Mouse (Mus musculus): ENCODE data around the gene Ddah1. TPM values are rescaled to one million over a fixed set of nuclear protein-coding genes. Genes with fewer than 3 reads are reported as not detected.
"Not testable (repeated sequence)": the region's sequence is repeated elsewhere in the genome, so short reads cannot be mapped to it uniquely, and the experiment has no call there.

Ddah1 gene
- polyA plus RNA-seq, 1 experiment from 2014 or later = 85.9 TPM

DNA sequence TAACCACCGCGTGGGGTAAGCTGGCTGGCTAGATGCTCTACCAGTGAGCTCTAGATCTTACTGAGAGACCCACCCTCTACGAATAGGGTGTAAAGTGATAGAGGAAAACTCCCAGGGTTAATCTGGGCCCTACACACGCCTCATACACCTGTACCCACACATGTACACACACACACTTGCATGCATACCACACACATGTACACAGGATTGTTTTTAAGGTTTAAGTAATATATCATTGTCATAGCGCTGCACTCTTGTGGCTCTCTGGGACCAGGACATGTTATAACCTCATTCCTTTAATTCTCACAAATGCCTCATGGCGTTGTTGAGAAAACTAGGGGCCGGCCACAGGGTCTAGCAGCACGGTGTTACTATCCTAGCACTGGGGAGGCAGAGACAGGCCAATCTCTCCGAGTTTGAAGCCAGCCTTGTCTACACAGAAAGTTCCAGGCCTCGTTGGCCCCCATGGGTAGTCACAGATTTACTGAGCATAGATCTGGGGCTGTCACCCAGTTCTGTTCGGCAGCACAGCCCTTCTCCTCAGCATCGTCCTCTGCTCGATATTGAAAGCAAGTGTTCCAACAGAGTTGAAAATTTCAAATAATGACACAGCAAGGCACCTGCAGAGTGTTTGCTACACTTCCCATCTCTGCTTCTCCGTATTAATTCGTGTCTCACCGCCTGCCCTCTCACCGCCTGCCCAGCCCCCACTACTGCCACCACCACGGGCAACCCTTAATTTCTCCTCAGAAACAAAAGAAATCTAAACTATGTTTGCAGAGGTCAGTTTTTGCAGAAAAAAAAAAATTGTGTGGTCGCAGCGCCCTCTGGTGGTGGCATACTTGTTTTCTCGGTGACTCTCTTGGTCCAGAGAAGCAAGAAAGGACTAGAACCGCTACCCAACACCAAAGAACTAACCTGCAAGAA, 146.6 kb downstream of the Ddah1 start:
- Histone ChIP-seq H3K9me3 (no peaks in the 10 kb centered on the region), H3K4me2 (peak overlapping the region; percentile 41), H3K27ac (no peak overlapping the region), H3K27me3 (no peaks in the 10 kb centered on the region), H3K9ac (no peak overlapping the region), H3K36me3 (replicated peaks) (no peaks in the 10 kb centered on the region), H3K4me1 (peaks cover 8% of the 10 kb centered on the region; the same call in 1 of the 2 replicates), H3K4me3 (replicated peaks) (no peak overlapping the region)
- ATAC-seq (ENCODE audit: low FRiP score) = peak; percentile 55; the same call in 1 of the 2 replicates
- WGBS = 48% methylated on average over 22 of the region's 22 CpGs

DNA sequence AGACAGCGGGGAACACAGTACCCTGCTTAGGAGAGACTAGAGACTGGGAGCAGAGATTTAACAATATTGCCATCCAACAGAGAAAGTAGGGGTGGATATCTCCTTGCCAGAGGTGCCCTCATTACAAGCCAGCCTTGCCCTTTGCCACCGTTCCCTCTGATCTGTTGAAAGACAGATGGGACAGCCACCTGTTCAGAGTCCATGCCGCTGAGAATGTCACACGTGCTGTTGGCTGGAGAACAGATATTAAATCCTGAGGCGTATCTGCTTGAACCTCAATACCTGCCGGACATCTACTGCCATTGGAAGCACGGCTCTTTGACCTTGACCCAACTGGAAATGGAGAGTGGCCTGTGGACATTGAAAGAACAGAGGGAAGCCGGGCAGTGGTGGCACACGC, 148.1 kb downstream of the Ddah1 start:
- Histone ChIP-seq H3K27ac (no peak overlapping the region), H3K4me2 (no peak overlapping the region), H3K9ac (no peak overlapping the region), H3K27me3 (no peaks in the 10 kb centered on the region), H3K4me1 (peaks cover 8% of the 10 kb centered on the region; the same call in 1 of the 2 replicates), H3K36me3 (replicated peaks) (no peaks in the 10 kb centered on the region), H3K9me3 (no peaks in the 10 kb centered on the region), H3K4me3 (replicated peaks) (no peak overlapping the region)
- ATAC-seq (ENCODE audit: low FRiP score) = no peak
- WGBS = 91% methylated on average over 9 of the region's 9 CpGs

DNA sequence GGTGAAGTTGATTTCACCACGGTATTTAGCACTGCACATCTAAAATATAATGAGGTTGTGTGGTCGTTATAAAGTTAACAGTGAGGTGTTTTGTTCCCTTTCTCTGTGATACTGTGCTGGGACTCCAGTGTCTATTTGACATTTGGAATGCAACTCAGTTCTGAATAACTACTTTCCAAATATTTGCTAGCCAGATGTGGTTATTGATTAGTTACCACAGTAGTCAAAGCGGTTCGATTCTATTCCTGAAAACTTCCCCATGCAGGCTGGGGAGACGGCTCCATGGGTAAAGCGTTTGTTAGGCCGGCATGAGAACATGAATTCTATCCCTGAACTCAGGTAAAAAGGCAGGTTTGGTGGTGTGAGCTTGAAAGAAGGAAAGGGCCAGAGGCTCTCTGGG, 154.0 kb downstream of the Ddah1 start:
- Histone ChIP-seq H3K9me3 (no peaks in the 10 kb centered on the region), H3K27ac (no peak overlapping the region), H3K4me1 (no peaks in the 10 kb centered on the region), H3K27me3 (no peaks in the 10 kb centered on the region), H3K4me3 (replicated peaks) (no peak overlapping the region), H3K36me3 (replicated peaks) (no peaks in the 10 kb centered on the region), H3K4me2 (no peak overlapping the region), H3K9ac (no peak overlapping the region)
- no peak for ATAC-seq (ENCODE audit: low FRiP score)
- 82% methylated on average over 7 of the region's 7 CpGs for WGBS

DNA sequence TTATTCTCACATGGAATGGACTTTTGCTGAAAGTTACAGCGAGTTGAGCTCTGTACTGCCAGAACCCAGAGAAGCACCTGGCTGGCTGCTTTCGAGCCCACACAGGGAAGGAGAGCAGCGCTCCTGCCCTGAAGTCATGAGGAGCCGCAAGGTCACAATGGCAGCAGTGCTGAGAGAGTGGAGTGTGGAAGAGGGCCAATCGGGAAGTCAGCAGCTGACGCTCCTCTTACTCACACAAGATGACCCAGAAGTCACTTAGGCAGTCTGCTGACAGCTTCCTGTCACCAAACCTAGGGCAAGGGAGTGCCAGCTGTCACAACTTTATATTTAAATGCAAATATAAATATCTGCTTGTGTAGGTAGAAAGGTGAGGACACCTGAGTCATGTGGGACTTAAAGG, 154.8 kb downstream of the Ddah1 start:
- Histone ChIP-seq H3K9me3 (no peaks in the 10 kb centered on the region), H3K4me3 (replicated peaks) (no peak overlapping the region), H3K27me3 (no peaks in the 10 kb centered on the region), H3K27ac (no peak overlapping the region), H3K4me1 (no peaks in the 10 kb centered on the region), H3K36me3 (replicated peaks) (no peaks in the 10 kb centered on the region), H3K9ac (no peak overlapping the region), H3K4me2 (no peak overlapping the region)
- no peak for ATAC-seq (ENCODE audit: low FRiP score)
- 80% methylated on average over 6 of the region's 6 CpGs for WGBS

DNA sequence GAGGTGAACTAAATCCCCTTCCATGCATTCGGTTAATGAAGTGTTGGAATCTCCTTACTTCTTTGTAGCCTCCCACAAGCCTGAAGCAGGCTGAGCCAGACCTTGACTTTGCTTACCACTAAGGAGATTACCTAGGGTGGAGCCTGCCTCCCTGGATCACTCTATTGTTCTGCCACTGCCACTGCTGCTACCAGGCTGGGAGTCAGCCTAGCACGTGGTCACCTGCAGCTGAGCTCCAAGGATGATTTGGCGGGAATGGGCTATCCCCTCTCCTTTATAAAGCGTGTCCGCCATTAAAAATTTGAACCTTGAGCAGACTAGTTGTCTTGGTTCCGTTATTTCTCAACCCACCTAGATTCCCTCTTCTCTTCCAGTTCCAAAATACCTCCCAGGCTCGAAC, 155.5 kb downstream of the Ddah1 start:
- not testable (repeated sequence) for H3K9ac ChIP-seq; H3K27me3 ChIP-seq; H3K36me3 ChIP-seq (replicated peaks); H3K4me2 ChIP-seq; ATAC-seq (ENCODE audit: low FRiP score); H3K27ac ChIP-seq; H3K4me1 ChIP-seq; H3K4me3 ChIP-seq (replicated peaks); H3K9me3 ChIP-seq
- WGBS = 65% methylated on average over 7 of the region's 7 CpGs

DNA sequence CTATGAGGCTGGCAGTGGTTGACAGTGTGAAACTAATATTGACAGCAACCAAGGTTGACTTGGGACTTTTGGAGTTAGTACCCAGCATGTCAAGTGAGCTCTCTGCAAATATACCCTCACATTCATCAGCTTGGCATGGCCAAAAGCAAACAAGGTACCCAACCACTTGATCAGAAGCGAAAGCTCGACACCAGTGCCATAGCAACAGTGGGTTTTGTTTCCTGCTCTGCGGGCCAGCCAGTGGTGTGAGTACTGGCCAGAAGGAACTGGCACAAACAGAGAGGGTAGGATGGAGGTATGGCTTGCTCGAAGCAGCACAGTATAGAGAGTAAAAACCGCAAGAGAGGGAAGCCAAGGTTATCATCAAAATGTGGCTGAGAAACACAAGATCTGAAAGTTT, 157.9 kb downstream of the Ddah1 start:
- no peaks in the 10 kb centered on the region for H3K36me3 ChIP-seq (replicated peaks)
- H3K4me2 ChIP-seq = no peak overlapping the region
- no peak overlapping the region for H3K4me3 ChIP-seq (replicated peaks)
- no peak overlapping the region for H3K9ac ChIP-seq
- no peaks in the 10 kb centered on the region for H3K9me3 ChIP-seq
- ATAC-seq (ENCODE audit: low FRiP score) = no peak
- 87% methylated on average over 5 of the region's 5 CpGs for WGBS
- H3K4me1 ChIP-seq = no peaks in the 10 kb centered on the region
- H3K27me3 ChIP-seq = no peaks in the 10 kb centered on the region
- no peak overlapping the region for H3K27ac ChIP-seq

DNA sequence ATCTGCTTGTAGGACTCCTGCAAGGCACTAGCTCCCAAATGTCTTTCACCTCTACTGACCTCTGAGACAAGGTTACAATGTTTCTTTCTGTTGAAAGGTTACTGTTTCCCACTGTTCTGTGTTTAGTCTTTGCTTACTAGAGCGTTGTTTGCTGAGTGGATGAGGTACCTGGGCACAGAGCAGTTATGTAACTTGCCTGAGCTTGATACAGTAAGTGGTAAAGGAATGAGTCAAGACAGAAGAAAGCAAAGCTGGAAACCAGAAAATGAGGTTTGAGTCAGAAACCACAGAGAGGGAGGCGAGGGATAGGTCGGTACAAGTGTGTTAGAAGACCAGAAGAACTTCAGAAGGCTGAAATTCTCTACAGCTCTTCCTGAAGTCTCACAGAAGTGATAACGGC, 158.4 kb downstream of the Ddah1 start:
- no peak overlapping the region for H3K9ac ChIP-seq
- no peak overlapping the region for H3K4me2 ChIP-seq
- ATAC-seq (ENCODE audit: low FRiP score) = no peak
- H3K4me3 ChIP-seq (replicated peaks) = no peak overlapping the region
- H3K9me3 ChIP-seq = no peaks in the 10 kb centered on the region
- H3K36me3 ChIP-seq (replicated peaks) = no peaks in the 10 kb centered on the region
- H3K27ac ChIP-seq = no peak overlapping the region
- no peaks in the 10 kb centered on the region for H3K27me3 ChIP-seq
- no peaks in the 10 kb centered on the region for H3K4me1 ChIP-seq
- WGBS = 90% methylated on average over 4 of the region's 4 CpGs

DNA sequence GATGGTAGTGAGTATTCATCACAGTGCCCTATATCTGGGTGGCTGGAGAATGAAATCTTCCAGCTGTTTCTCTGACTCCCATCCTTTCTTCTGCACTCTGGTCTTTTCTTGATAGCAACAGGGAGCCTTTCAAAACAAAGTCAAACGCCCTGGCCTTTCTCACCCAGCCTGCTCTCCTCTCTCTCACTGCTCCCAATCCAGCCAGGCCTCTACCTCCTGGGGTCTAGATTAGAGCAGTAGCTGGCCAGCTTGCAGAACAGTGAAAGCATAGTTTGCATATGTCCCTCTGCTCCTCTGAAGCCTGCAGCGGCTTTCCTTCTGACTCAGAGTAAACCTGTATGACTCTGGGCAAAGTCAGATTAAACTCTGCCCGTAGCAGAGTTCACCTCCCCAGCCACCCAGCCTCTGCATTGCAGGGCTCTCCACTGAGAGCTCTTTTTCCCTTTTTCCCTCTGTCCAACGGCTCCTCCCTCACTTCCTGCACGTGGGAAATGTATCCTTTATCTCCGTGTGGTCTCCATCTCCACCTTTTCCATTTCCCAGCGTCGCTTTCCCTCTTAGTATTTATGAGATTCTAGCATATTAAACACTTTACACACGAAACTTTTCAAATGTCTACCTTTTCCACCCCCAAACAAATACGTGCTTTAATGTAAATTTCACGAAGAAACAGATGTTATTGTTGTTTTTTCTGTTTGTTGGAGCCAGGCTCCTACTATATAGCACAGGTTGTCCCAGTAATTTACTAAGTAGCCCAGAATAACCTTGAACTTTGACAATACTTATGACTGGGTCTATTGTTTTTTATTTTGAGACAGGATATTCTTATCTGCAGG, 163.8 kb downstream of the Ddah1 start, which contains the start of gene Bcl10:
Bcl10 (plus strand) TSS at position 786 of the 836 bp plus-strand sequence.
- H3K27me3 ChIP-seq = peaks cover 4% of the 10 kb centered on the region; the same call in 1 of the 2 replicates
- H3K9ac ChIP-seq = 0 out of 2 replicates have a peak within 1 kb of the TSS, but pooled peaks have one; percentile 29
- H3K9me3 ChIP-seq = no peaks in the 10 kb centered on the region
- 0 out of 2 replicates have a peak within 1 kb of the TSS, but pooled peaks have one; percentile 46 for H3K27ac ChIP-seq
- H3K4me1 ChIP-seq = peaks cover 11% of the 10 kb centered on the region
- H3K4me3 ChIP-seq (replicated peaks) = peak within 1 kb of the TSS; percentile 83
- 29% methylated on average over 11 of the region's 11 CpGs for WGBS
- no peaks in the 10 kb centered on the region for H3K36me3 ChIP-seq (replicated peaks)
- no peak for ATAC-seq (ENCODE audit: low FRiP score)
- peak within 1 kb of the TSS; percentile 75 for H3K4me2 ChIP-seq

DNA sequence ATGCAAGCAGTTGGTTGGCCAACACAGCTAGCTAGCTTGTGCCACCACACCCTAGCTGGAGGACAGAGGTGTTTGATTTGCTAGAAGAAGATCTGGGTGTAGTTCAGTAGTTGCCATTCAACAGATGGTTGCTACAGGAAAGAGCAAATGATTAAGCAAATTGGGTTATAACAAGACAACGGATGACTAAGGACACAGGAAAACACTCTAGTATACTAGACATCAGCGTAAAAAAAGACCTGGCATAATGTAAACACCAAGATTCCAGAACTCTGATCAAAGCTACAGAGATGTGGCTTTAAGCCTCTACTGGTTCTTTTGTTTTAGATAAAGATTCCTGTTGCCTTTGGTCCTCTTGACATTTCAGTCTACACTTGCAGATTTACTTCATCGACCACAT, 164.5 kb downstream of the Ddah1 start:
- Histone ChIP-seq H3K4me3 (replicated peaks) (no peak overlapping the region), H3K4me1 (peaks cover 11% of the 10 kb centered on the region), H3K27me3 (peaks cover 4% of the 10 kb centered on the region; the same call in 1 of the 2 replicates), H3K4me2 (no peak overlapping the region; the same call in 1 of the 2 replicates), H3K27ac (no peak overlapping the region), H3K36me3 (replicated peaks) (peaks cover 4% of the 10 kb centered on the region), H3K9ac (no peak overlapping the region), H3K9me3 (no peaks in the 10 kb centered on the region)
- 77% methylated on average over 3 of the region's 3 CpGs for WGBS
- no peak for ATAC-seq (ENCODE audit: low FRiP score)

DNA sequence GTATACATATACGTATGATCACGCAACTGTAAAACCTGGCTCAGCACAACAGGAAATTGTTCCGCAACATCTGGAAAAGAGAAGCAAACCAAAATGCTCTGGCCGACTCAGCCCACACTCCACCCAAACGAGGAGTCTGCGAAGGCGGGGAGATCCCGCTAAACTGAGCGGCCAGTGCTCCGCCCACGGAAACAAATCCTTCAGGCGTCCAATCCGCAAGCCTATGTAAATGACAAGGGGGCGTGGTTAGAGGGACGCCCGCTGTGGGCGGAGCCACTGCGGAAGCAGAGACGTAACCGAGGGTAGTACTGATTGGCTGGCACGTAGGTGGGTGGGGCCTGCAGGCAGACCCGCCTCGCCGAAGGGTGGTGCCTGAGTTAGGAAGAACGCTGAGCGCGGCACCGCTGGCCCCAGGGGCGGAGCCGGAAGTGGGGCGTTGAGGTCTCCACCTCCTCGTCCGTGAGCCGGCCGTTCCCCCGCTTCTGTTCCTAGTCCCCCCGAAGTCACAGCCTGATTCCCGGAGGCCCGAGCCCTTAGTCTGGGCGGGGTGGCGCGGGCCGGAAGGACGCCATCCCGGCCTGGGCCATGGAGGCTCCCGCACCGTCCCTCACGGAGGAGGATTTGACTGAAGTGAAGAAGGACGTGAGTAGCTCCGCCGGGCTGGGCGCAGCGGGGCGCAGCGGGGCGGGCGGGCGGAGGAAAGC, 165.6 kb downstream of the Ddah1 start:
- H3K36me3 ChIP-seq (replicated peaks) = peaks cover 6% of the 10 kb centered on the region
- peak; percentile 100 for ATAC-seq (ENCODE audit: low FRiP score)
- peaks cover 4% of the 10 kb centered on the region; the same call in 1 of the 2 replicates for H3K27me3 ChIP-seq
- no peaks in the 10 kb centered on the region for H3K9me3 ChIP-seq
- H3K4me2 ChIP-seq = peak overlapping the region; percentile 75
- peak overlapping the region; percentile 94 for H3K27ac ChIP-seq
- H3K9ac ChIP-seq = peak overlapping the region; percentile 85
- under 1% methylated on average over 58 of the region's 58 CpGs for WGBS
- peak overlapping the region; percentile 83 for H3K4me3 ChIP-seq (replicated peaks)
- H3K4me1 ChIP-seq = peaks cover 12% of the 10 kb centered on the region

DNA sequence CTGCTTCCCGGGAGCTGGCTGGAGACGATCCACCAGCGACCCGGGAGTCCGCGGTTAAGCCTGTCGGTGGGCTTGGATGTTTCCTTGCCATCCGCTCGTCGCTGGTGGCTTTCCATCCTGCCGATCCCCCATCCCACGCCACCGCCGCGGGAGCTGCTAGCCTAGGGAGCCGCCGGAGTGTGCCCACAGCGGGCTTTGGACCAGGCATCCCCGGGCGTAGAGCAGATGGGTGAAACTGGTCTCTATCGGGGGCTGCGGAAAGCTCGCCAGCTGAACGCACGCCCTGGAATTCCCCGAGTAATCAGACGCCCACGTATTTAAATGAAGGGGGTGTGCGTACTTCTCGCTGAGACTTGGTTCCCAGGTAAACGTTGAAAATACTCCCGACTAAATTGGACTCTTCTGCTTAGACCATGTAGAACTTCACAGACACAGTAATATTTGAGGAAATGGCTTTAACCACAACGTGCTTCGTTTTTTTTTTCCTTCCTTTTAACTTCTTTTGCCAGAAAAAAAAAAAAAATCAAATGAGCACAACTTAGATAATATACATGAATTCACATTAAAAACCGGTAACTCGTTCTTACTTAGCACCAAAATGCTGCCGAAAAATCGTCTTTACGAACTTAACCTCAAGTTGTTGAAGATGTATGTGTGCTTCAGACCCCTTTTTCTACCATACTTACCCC, 166.3 kb downstream of the Ddah1 start:
- H3K4me1 ChIP-seq = peaks cover 14% of the 10 kb centered on the region
- peak overlapping the region; percentile 94 for H3K27ac ChIP-seq
- H3K36me3 ChIP-seq (replicated peaks) = peaks cover 6% of the 10 kb centered on the region
- H3K9ac ChIP-seq = peak overlapping the region; percentile 85
- H3K27me3 ChIP-seq = peaks cover 4% of the 10 kb centered on the region; the same call in 1 of the 2 replicates
- ATAC-seq (ENCODE audit: low FRiP score) = no peak
- H3K4me2 ChIP-seq = peak overlapping the region; percentile 75
- H3K4me3 ChIP-seq (replicated peaks) = peak overlapping the region; percentile 83
- H3K9me3 ChIP-seq = no peaks in the 10 kb centered on the region
- 5% methylated on average over 39 of the region's 39 CpGs for WGBS
